Mouse (Mus musculus): ENCODE measurements around the gene Vmn2r-ps159. TPM values are rescaled to one million over a fixed set of nuclear protein-coding genes. Genes with fewer than 3 reads are reported as not detected.
"Not testable (repeated sequence)": the region's sequence is repeated elsewhere in the genome, so short reads cannot be mapped to it uniquely, and the experiment has no call there.

Gene Vmn2r-ps159
- polyA plus RNA-seq (2012; fragmentation: generic; extraction: Trizol), result not detected

GRCm38 (mm10) chr4:156330803-156331202 is at the start of gene Vmn2r-ps159:
Gene Vmn2r-ps159 (plus strand): TSS chr4:156331103.
- not testable (repeated sequence) for H3K36me3 ChIP-seq (ENCODE audit: control insufficient read depth, insufficient read depth); H3K27me3 ChIP-seq (ENCODE audit: control insufficient read depth, insufficient read depth, insufficient read length); H3K79me2 ChIP-seq (ENCODE audit: control insufficient read depth, insufficient read depth); H3ac ChIP-seq (ENCODE audit: control insufficient read depth, insufficient read length); H3K4me2 ChIP-seq (ENCODE audit: low read depth); H3K4me3 ChIP-seq

DNA sequence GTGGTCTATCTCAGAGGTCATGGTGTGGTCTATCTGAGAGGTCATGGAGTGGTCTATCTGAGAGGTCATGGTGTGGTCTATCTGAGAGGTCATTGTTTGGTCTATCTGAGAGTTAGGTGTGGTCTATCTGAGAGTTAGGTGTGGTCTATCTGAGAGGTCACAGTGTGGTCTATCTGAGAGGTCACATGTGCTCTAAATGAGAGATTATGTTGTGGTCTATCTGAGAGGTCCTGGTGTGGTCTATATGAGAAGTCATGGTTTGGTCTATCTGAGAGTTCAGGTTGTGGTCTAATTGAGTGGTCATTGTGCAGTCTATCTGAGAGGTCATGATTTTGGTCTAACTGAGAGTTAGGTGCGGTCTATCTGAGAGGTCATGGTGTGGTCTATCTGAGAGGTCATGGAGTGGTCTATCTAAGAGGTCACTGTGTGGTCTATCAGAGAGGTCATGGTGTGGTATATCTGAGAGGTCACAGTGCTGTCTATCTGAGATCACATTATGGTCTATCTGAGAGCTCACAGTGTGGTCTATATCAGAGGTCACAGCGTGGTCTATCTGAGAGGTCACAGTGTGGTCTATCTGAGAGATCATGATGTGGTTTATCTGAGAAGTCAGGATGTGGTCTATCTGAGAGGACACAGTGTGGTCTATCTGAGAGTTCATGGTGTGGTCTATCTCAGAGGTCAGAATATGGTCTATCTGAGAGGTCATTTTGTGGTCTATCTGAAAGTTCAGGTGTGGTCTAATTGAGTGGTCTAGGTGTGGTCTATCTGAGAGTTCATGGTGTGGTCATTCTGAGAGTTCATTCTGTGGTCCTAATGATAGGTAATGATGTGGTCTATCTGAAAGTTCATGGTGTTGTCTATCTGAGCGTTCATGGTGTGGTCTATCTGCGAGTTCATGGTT is 10.9 kb downstream of the Vmn2r-ps159 start:
- H3ac ChIP-seq (ENCODE audit: control insufficient read depth, insufficient read length); H3K4me3 ChIP-seq; H3K27me3 ChIP-seq (ENCODE audit: control insufficient read depth, insufficient read depth, insufficient read length): not testable (repeated sequence)

DNA sequence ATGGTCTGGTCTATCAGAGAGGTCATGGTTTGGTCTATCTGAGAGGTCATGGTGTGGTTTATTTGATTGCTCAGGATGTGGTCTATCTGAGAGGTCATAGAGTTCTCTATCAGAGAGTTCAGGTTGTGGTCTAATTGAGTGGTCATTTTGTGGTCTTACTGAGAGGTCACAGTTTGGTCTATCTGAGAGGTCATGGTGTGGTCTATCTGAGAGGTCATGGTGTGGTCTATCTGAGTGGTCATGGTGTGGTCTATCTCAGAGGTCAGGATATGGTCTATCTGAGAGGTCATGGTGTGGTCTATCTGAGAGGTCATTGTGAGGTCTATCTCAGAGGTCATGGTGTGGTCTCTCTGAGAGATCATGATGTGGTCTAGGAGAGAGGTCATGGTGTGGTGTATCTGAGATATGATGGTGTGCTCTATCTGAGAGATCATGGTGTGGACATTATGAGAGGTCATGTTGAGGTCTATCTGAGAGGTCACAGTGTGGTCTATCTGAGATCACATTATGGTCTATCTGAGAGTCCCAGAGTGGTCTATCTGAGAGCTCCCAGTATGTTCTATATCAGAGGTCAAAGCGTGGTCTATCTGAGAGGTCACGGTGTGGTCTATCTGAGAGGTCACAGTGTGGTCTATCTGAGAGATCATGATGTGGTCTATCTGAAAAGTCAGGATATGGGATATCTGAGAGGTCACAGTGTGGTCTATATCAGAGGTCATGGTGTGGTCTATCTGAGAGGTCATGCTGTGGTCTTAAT is 11.8 kb downstream of the Vmn2r-ps159 start:
- TF ChIP-seq SRF (IDR thresholded peaks at IDR 0.05; ENCODE audit: control insufficient read depth, insufficient read length, low read depth) (no peak), POLR2A (IDR thresholded peaks at IDR 0.05; ENCODE audit: insufficient read length, low read depth) (no peak), USF1 (IDR thresholded peaks at IDR 0.05; ENCODE audit: low read depth) (no peak), TCF3 (IDR thresholded peaks at IDR 0.05; ENCODE audit: insufficient read length, low read depth) (no peak), CEBPB (IDR thresholded peaks at IDR 0.05; ENCODE audit: insufficient read depth, poor library complexity, severe bottlenecking) (no peak), E2F4 (IDR thresholded peaks at IDR 0.05; ENCODE audit: insufficient read depth) (no peak), MAX (IDR thresholded peaks at IDR 0.05; ENCODE audit: low read depth) (no peak), MYOG (IDR thresholded peaks at IDR 0.05; ENCODE audit: control insufficient read depth in 1 of 3, insufficient read depth in 1 of 3, insufficient read length in 2 of 3, low read depth in 2 of 3) (no peak), MYOD1 (IDR thresholded peaks at IDR 0.05; ENCODE audit: control insufficient read depth in 1 of 3, insufficient read length in 2 of 3, low read depth in 2 of 3) (no peak), POLR2AphosphoS2 (IDR thresholded peaks at IDR 0.05; ENCODE audit: insufficient read length, low read depth) (no peak), TCF12 (IDR thresholded peaks at IDR 0.05; ENCODE audit: insufficient read depth, poor library complexity, severe bottlenecking) (no peak), REST (IDR thresholded peaks at IDR 0.05; ENCODE audit: insufficient read depth, insufficient read length) (no peak)
- no peaks in the 10 kb centered on the region for H3K27me3 ChIP-seq (ENCODE audit: control insufficient read depth, insufficient read depth, insufficient read length)
- no peak overlapping the region for H3K4me3 ChIP-seq
- no peaks in the 10 kb centered on the region for H3K79me2 ChIP-seq (ENCODE audit: control insufficient read depth, insufficient read depth)
- no peak overlapping the region for H3K4me2 ChIP-seq (ENCODE audit: low read depth)
- no peak overlapping the region for H3ac ChIP-seq (ENCODE audit: control insufficient read depth, insufficient read length)
- H3K36me3 ChIP-seq (ENCODE audit: control insufficient read depth, insufficient read depth), result no peaks in the 10 kb centered on the region

More for the DNA sequence above, 10.9 kb downstream of the Vmn2r-ps159 start:
- H3K36me3 ChIP-seq (ENCODE audit: control insufficient read depth, insufficient read depth); H3K79me2 ChIP-seq (ENCODE audit: control insufficient read depth, insufficient read depth); H3K4me2 ChIP-seq (ENCODE audit: low read depth): not testable (repeated sequence)

GRCm38 (mm10) chr4:156343332-156343731 is 12.4 kb downstream of the Vmn2r-ps159 start:
- TF ChIP-seq MAX (IDR thresholded peaks at IDR 0.05; ENCODE audit: low read depth) (no peak), POLR2AphosphoS2 (IDR thresholded peaks at IDR 0.05; ENCODE audit: insufficient read length, low read depth) (no peak), MYOG (IDR thresholded peaks at IDR 0.05; ENCODE audit: control insufficient read depth in 1 of 3, insufficient read depth in 1 of 3, insufficient read length in 2 of 3, low read depth in 2 of 3) (no peak), E2F4 (IDR thresholded peaks at IDR 0.05; ENCODE audit: insufficient read depth) (no peak), POLR2A (IDR thresholded peaks at IDR 0.05; ENCODE audit: insufficient read length, low read depth) (no peak), SRF (IDR thresholded peaks at IDR 0.05; ENCODE audit: control insufficient read depth, insufficient read length, low read depth) (no peak), USF1 (IDR thresholded peaks at IDR 0.05; ENCODE audit: low read depth) (no peak), TCF3 (IDR thresholded peaks at IDR 0.05; ENCODE audit: insufficient read length, low read depth) (no peak), TCF12 (IDR thresholded peaks at IDR 0.05; ENCODE audit: insufficient read depth, poor library complexity, severe bottlenecking) (no peak)

DNA sequence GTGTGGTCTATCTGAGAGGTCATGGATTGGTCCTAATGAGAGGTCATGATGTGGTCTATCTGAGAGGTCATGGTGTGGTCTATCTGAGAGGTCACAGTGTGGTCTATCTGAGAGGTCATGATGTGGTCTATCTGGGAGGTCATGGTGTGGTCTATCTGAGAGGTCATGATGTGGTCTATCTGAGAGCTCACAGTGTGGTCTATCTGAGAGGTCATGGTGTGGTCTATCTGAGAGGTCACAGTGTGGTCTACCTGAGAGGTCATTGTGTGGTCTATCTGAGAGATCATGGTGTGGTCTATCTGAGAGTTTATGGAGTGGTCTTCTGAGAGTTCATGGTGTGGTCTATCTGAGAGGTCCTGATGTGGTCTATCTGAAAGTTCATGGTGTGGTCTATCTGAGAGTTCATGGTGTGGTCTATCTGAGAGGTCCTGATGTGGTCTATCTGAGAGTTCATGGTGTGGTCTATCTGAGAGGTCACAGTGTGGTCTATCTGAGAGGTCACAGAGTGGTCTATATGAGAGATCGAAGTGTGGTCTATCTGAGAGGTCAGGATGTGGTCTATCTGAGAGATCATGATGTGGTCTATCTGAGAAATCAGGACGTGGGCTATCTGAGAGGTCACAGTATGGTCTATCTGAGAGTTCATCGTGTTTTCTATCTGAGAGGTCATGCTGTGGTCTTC is 26.0 kb downstream of the Vmn2r-ps159 start:
- H3K36me3 ChIP-seq (ENCODE audit: control insufficient read depth, insufficient read depth); H3K4me3 ChIP-seq; H3ac ChIP-seq (ENCODE audit: control insufficient read depth, insufficient read length); H3K79me2 ChIP-seq (ENCODE audit: control insufficient read depth, insufficient read depth); H3K4me2 ChIP-seq (ENCODE audit: low read depth); H3K27me3 ChIP-seq (ENCODE audit: control insufficient read depth, insufficient read depth, insufficient read length): not testable (repeated sequence)

More at GRCm38 (mm10) chr4:156343332-156343731, 12.4 kb downstream of the Vmn2r-ps159 start:
- Histone ChIP-seq H3K4me3 (no peak overlapping the region), H3K4me2 (ENCODE audit: low read depth) (no peak overlapping the region), H3K36me3 (ENCODE audit: control insufficient read depth, insufficient read depth) (no peaks in the 10 kb centered on the region), H3K79me2 (ENCODE audit: control insufficient read depth, insufficient read depth) (no peaks in the 10 kb centered on the region), H3K27me3 (ENCODE audit: control insufficient read depth, insufficient read depth, insufficient read length) (no peaks in the 10 kb centered on the region), H3ac (ENCODE audit: control insufficient read depth, insufficient read length) (no peak overlapping the region)

Other genes starting within 250 kb of the Vmn2r-ps159 start
- 11.0 TPM for gene 9430015G10Rik, start 221.1 kb upstream of the Vmn2r-ps159 start, polyA plus RNA-seq (2012; fragmentation: generic; extraction: Trizol)
- 0.26 TPM for gene Rnf223, start 200.6 kb upstream of the Vmn2r-ps159 start, polyA plus RNA-seq (2012; fragmentation: generic; extraction: Trizol)
- 22.7 TPM for gene Agrn, start 133.6 kb upstream of the Vmn2r-ps159 start, polyA plus RNA-seq (2012; fragmentation: generic; extraction: Trizol)
- gene Isg15, start 130.3 kb upstream of the Vmn2r-ps159 start, polyA plus RNA-seq (2012; fragmentation: generic; extraction: Trizol), result 12.4 TPM
- 0.48 TPM for gene AW011738, start 127.8 kb upstream of the Vmn2r-ps159 start, polyA plus RNA-seq (2012; fragmentation: generic; extraction: Trizol)
- gene Perm1, start 115.2 kb upstream of the Vmn2r-ps159 start, polyA plus RNA-seq (2012; fragmentation: generic; extraction: Trizol), result 0.11 TPM
- gene Plekhn1, start 96.2 kb upstream of the Vmn2r-ps159 start, polyA plus RNA-seq (2012; fragmentation: generic; extraction: Trizol), result 10.6 TPM
- gene Noc2l, start 95.1 kb upstream of the Vmn2r-ps159 start, polyA plus RNA-seq (2012; fragmentation: generic; extraction: Trizol), result 61.3 TPM
- 0.02 TPM for gene Samd11, start 75.4 kb upstream of the Vmn2r-ps159 start, polyA plus RNA-seq (2012; fragmentation: generic; extraction: Trizol)

Measured in myocyte (in vitro differentiated cells).